Mouse (Mus musculus): ENCODE data around the gene Nsmce1. TPM values are rescaled to one million over a fixed set of nuclear protein-coding genes. Genes with fewer than 3 reads are reported as not detected.
A peak's percentile ranks its signal among the peaks of the same experiment; 100 is the strongest.
"Not testable (repeated sequence)": the region's sequence is repeated elsewhere in the genome, so short reads cannot be mapped to it uniquely, and the experiment has no call there.

The Nsmce1 gene
- total RNA-seq, 1 experiment from 2014 or later, result 39.3 TPM

- ATAC-seq (ENCODE audit: extremely low read depth, insufficient number of reproducible peaks, low FRiP score, poor library complexity, severe bottlenecking), result no peak
These were observed 40.7 kb downstream of the Nsmce1 start for GRCm38 (mm10) chr7:125450678-125451077.

DNA sequence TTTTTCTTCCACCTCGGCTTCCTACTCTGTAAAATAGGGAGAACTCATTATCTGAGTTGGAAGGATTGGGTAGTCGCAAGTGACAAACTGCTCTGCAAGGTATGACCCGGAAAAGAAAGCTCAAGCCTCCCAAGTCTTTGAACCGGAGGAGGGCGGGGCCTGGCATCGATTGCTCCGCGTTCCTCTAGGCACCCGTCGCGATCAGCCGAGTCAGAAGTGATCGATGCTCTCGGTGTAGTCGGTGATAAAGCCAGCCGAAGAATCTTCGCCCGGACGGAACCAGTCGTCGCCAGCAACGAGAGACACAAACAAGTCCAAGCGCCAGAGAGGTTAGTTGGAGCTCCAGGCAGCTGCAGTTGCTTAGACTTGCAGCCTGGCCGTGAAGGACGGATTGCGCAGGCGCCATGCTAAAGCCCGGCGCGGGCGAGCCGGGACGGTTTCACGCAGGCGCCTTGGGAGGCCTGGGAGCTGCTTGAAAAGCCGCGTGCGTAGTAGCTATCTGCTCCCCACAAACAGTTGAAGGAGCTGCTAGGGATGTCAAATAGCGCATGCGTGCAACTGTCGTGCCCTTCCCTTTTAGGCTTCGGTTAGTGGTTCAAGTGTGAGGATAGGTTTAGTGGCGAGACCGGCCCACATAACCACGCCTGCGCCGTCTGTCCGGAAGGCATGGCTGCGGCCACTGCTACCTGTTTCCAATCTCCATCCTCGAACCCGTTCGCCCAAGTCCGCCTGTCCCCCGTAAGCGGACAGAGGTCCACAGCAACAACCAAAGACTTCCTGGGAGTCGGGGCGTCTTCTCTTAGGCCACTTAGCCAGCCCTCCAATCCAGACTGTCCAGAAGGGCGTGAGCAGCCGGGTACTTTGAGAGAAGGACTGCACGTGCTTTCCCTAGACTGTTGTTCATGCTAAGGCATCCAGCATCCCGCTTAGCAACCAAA, 46.7 kb downstream of the Nsmce1 start, which contains the start of gene Kdm8:
TSS of gene Kdm8 (plus strand) at position 213 of the 938 bp plus-strand sequence.
- ATAC-seq (ENCODE audit: extremely low read depth, insufficient number of reproducible peaks, low FRiP score, poor library complexity, severe bottlenecking), result peak; percentile 86

DNA sequence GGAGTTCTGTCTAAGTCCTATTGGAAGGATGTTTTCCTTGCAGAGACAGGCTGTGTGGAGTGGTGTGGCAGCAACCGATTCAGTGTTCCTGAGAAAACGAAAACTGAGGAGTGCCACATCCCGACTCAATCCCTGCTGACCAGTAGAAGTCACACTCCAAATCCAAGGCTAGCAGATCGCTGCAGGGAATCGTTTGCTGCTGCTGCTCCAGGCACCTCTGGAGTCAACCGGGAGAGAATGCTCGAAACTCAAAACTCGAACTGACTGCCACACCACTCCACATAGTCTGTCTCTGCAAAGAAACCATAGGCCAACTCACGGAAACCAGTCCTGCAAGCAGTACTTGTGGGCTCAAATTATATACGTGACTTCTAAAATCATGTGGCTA, 47.3 kb downstream of the Nsmce1 start:
- no peak for ATAC-seq (ENCODE audit: extremely low read depth, insufficient number of reproducible peaks, low FRiP score, poor library complexity, severe bottlenecking)

GRCm38 (mm10) chr7:125442323-125442722, 49.1 kb downstream of the Nsmce1 start:
- ATAC-seq (ENCODE audit: extremely low read depth, insufficient number of reproducible peaks, low FRiP score, poor library complexity, severe bottlenecking), result no peak

DNA sequence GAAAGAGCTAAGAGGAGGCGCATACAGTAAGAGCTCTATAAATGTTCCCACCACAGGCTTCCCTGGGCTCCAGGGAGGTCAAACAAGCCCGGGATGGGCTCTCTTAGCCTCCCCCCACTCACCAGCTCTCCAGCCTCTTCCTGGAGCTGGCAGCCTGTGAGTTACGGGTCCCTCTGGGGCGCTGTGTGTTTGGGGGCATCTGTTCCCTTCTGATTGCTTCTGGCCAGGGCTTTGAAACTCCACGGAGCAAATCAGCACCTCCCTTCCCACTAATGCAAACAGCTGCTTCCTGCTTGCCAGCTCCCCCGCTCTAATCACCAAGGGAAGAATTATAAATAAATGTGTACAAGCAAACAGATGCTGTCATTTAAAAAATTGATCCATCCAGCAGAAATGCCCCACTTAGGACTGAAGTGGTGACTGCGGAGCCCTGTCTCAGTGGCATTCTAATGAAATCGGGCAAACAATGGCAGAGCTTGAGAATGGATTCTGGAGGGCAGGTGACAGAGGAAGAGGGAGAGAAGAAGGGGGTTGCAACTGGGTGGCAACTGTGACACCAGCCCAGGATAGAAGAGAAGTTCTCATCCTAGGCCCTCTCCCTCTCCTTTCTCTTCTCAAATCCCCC, 56.6 kb downstream of the Nsmce1 start:
- no peak for ATAC-seq (ENCODE audit: extremely low read depth, insufficient number of reproducible peaks, low FRiP score, poor library complexity, severe bottlenecking)

DNA sequence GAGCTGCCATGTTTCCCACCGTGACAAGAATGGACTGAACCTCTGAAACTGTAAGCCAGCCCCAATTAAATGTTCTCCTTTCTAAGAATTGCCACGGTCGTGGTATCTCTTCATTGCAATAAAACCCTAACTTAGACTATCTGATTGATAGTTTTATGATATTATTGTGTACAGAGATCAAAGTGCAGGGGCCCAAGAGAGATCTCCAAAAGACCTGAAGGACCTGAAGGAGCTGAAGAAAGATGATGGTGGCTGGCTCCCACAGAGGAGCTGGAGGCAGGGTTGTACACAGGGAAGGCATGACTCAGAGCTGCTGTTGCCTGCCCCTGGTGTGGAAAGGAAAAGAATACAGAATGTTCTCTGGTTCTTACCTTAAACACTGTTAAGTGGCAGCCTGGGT, 57.5 kb downstream of the Nsmce1 start:
- ATAC-seq (ENCODE audit: extremely low read depth, insufficient number of reproducible peaks, low FRiP score, poor library complexity, severe bottlenecking), result no peak

DNA sequence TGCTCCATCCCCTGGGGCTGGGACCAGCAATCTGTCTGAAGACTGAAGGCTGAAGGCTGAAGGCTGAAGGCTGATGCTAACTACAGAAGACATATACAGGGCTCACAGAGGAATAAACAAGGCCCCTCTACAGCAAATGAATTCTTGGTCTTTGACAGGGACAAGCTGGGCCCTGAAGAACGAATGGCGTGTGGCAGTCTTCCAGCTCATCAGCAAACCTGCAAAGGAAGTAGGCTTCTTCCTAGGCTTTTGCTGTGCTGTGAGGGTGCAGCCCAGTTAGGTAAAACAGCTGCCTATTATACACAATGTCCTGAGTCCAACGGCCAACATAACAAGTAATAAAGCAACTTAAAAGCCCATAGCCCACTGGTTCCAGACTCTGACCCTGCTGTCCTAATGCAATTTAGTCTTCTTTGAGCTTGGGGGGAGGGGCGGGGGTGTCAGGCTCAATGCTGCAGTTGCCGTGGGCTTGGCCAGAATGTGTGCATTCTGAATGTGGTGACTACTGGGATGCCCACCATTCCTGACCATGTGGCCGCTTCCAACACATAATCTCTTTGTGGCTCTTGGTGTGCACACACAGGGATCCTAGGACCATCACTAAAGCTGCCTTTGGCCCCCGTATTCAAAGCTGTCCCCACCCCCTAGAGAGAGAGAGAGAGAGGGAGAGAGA, 61.1 kb downstream of the Nsmce1 start:
- no peak for ATAC-seq (ENCODE audit: extremely low read depth, insufficient number of reproducible peaks, low FRiP score, poor library complexity, severe bottlenecking)

- ATAC-seq (ENCODE audit: extremely low read depth, insufficient number of reproducible peaks, low FRiP score, poor library complexity, severe bottlenecking), result not testable (repeated sequence)
These were observed 62.4 kb downstream of the Nsmce1 start for GRCm38 (mm10) chr7:125428816-125429500.

- ATAC-seq (ENCODE audit: extremely low read depth, insufficient number of reproducible peaks, low FRiP score, poor library complexity, severe bottlenecking), result 0 out of 2 replicates have a peak, but pooled peaks have one; percentile 7
These were observed 63.0 kb downstream of the Nsmce1 start for GRCm38 (mm10) chr7:125428381-125428780.

- ATAC-seq (ENCODE audit: extremely low read depth, insufficient number of reproducible peaks, low FRiP score, poor library complexity, severe bottlenecking), result no peak
These were observed 63.8 kb downstream of the Nsmce1 start for GRCm38 (mm10) chr7:125427492-125428090.

- 0 out of 2 replicates have a peak, but pooled peaks have one; percentile 21 for ATAC-seq (ENCODE audit: extremely low read depth, insufficient number of reproducible peaks, low FRiP score, poor library complexity, severe bottlenecking)
These were observed 68.3 kb downstream of the Nsmce1 start for GRCm38 (mm10) chr7:125423056-125423455.

DNA sequence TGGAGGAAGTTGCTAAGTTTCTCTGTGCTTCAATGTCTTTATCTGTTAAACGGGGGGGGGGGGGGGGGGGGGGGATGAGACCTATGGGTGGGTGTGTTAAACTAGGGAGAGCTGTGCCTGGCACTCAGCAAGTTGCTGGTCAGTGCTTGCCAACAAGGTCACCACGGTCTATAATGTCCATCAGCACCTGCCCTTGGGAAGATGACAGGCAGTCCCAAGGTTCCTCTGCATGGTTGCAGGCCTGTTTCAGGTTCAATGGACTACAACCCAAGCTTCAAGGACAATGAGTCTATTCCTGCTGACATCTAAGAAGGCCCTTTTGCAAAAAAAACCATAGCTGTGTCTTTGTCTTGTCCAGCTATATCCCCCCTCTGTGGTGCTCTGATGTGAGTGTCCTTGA, 69.5 kb downstream of the Nsmce1 start:
- ATAC-seq (ENCODE audit: extremely low read depth, insufficient number of reproducible peaks, low FRiP score, poor library complexity, severe bottlenecking), result no peak

- peak; percentile 63; the same call in 1 of the 2 replicates for ATAC-seq (ENCODE audit: extremely low read depth, insufficient number of reproducible peaks, low FRiP score, poor library complexity, severe bottlenecking)
These were observed 71.2 kb downstream of the Nsmce1 start for GRCm38 (mm10) chr7:125420190-125420589.

DNA sequence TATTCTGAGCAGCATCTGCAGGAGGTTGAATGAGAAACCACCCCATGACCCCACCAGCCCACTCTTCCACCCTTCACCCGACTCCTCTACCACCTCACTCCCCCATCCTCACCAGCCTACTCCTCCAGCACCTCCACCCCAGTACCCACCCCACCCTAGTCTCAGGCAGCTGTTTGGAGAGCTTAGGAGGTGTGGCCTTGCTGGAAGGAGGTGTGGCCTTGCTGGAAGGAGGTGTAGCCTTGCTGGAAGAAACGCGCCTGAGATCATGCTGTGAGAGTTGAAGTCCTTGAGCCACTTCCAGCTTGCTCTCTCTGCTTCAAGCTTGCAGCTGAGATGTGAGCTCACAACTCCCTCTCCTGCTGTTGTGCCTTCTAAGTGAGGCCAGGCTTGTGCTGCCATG, 73.0 kb downstream of the Nsmce1 start:
- ATAC-seq (ENCODE audit: extremely low read depth, insufficient number of reproducible peaks, low FRiP score, poor library complexity, severe bottlenecking), result no peak

Other genes with a start within 250 kb of the Nsmce1 start
- 4.1 TPM in 2 replicates for gene Kdm8, start 46.9 kb downstream of the Nsmce1 start, total RNA-seq (2017)
- 258 TPM in 2 replicates for gene Il4ra, start 60.5 kb upstream of the Nsmce1 start, total RNA-seq (2017)
- gene Il21r, start 111.8 kb upstream of the Nsmce1 start, total RNA-seq (2017), result 109 and 111 TPM in 2 replicates
- 53.5 and 56.6 TPM in 2 replicates for gene Gtf3c1, start 216.2 kb upstream of the Nsmce1 start, total RNA-seq (2017)
- gene D430042O09Rik, start 216.3 kb upstream of the Nsmce1 start, total RNA-seq (2017), result 14.0 and 17.1 TPM in 2 replicates

Data from neutrophil, adult 5-6 weeks (primary cell).